Mouse (Mus musculus) thymus, adult 2 months (tissue): Measurements from ENCODE around the gene Adam26a.

Experiments
- CTCF ChIP-seq: fragments of 200-500 bp; IDR thresholded peaks from 2 replicates; pipeline ENCODE4 v1.5.1; 2012; ENCODE audit warnings: mild to moderate bottlenecking, control low read depth, low read length, moderate library complexity, borderline replicate concordance; ENCODE audit not compliant: control insufficient read depth, poor library complexity, insufficient read depth; ENCODE audit errors: extremely low read depth
- POLR2A ChIP-seq: fragments of 200-500 bp; IDR thresholded peaks from 2 replicates; pipeline ENCODE4 v1.6.1; 2012; ENCODE audit warnings: mild to moderate bottlenecking, low read length, control low read depth, moderate library complexity; ENCODE audit not compliant: control insufficient read depth, poor library complexity, insufficient read depth; ENCODE audit errors: extremely low read depth

- TF ChIP-seq CTCF (no peak), POLR2A (no peak)
Measured at GRCm38 (mm10) chr8:43616046-43616445, 39.5 kb upstream of the Adam26a start.
